Mouse (Mus musculus) limb, embryonic 14.5 days (tissue): ENCODE data around the gene Mis12. TPM values are rescaled to one million over a fixed set of nuclear protein-coding genes. Genes with fewer than 3 reads are reported as not detected.

ENCODE experiments used
- ATAC-seq: fragments of 200-750 bp; cut with Nextera tagmentation; 2 replicates; pipeline ENCODE4 v1.8.0; 2017; ENCODE audit warnings: low read depth, moderate number of reproducible peaks, moderate TSS enrichment; ENCODE audit not compliant: low FRiP score
- DNase-seq: peaks from one replicate; pipeline ENCODE4 v3.0.0-alpha.2; 2015; ENCODE audit warnings: low spot score
- H3K27ac ChIP-seq: fragments of 300-500 bp; sonication (generic); replicated peaks from 2 replicates; pipeline ENCODE4 v1.5.1; 2014; ENCODE audit warnings: low read depth, mild to moderate bottlenecking, low read length, moderate library complexity, mixed read lengths
- H3K27me3 ChIP-seq: fragments of 300-500 bp; sonication (generic); 2 replicates; pipeline ENCODE4 v1.6.1; 2014; ENCODE audit warnings: low read length, mixed read lengths; ENCODE audit not compliant: control insufficient read depth, insufficient read depth
- H3K36me3 ChIP-seq: fragments of 300-500 bp; sonication (generic); 2 replicates; pipeline ENCODE4 v1.6.1; 2014; ENCODE audit warnings: mild to moderate bottlenecking, low read length, moderate library complexity, mixed read lengths; ENCODE audit not compliant: control insufficient read depth, insufficient read depth
- H3K4me1 ChIP-seq: fragments of 300-500 bp; sonication (generic); 2 replicates; pipeline ENCODE4 v1.6.1; 2014; ENCODE audit warnings: antibody characterized with exemption, low read length, mixed read lengths; ENCODE audit not compliant: control insufficient read depth, insufficient read depth
- H3K4me2 ChIP-seq: fragments of 300-500 bp; sonication (generic); replicated peaks from 2 replicates; pipeline ENCODE4 v1.6.1; 2014; ENCODE audit warnings: low read depth, mild to moderate bottlenecking, low read length, moderate library complexity; ENCODE audit not compliant: severe bottlenecking
- H3K4me3 ChIP-seq: fragments of 300-500 bp; sonication (generic); replicated peaks from 2 replicates; pipeline ENCODE4 v1.5.1; 2014; ENCODE audit warnings: low read length
- H3K9ac ChIP-seq: fragments of 300-500 bp; sonication (generic); 2 replicates; pipeline ENCODE4 v1.6.1; 2014; ENCODE audit warnings: mild to moderate bottlenecking, low read depth, low read length, moderate library complexity; ENCODE audit not compliant: severe bottlenecking
- H3K9me3 ChIP-seq: fragments of 300-500 bp; sonication (generic); 2 replicates; pipeline ENCODE4 v1.6.1; 2016; ENCODE audit warnings: low read length; ENCODE audit not compliant: control insufficient read depth
- POLR2A ChIP-seq: fragments of 200-500 bp; IDR thresholded peaks from 2 replicates; pipeline ENCODE4 v1.8.0; 2012; ENCODE audit warnings: inconsistent platforms, mild to moderate bottlenecking, moderate library complexity, borderline replicate concordance; ENCODE audit not compliant: insufficient read depth, insufficient read length; ENCODE audit errors: extremely low read depth
- WGBS: fragments of 180-500 bp; shearing (Covaris S2); extraction: QIAGEN DNeasy Blood & Tissue Kit; methylation state at CpG from one replicate; pipeline ENCODE4 v1.1.7; 2014; 5-methylcytosine and 5-hydroxymethylcytosine counted together
- polyA plus RNA-seq, 2 experiments: library from polyadenylated mRNA; depleted of rRNA in 1 of 2; stranded (reverse) in 1 of 2; unstranded in 1 of 2; fragments of >200 nt; fragmentation: Nextera tagmentation in 1 of 2; extraction: Ambion mirVana in 1 of 2; gene quantifications; 2 replicates each; pipeline versions ENCODE4 v1.2.1 to v1.2.3; 2012 to 2014

Mis12 gene
- polyA plus RNA-seq, 2 experiments = 23.1 to 30.4 TPM

DNA sequence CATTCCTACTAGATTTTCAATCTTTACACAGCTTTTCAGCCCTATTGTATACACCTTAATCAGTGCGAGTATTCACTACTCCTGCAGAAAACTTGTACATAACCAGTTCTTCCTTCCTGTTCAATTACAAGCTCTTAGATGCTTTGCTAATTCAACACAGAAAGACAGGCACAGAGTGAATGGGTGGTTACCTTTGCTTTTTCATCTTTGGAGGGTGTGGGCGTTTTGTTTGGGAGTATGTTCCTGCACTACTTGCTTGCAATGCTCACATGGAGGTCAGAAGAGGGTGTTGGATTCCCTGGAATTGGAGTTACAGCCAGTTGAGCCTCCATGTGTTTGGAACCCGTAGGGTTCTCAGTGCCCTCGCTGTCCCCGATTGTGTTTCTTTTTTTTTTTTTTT lies 14.4 kb upstream of the Mis12 start:
- no peak for ATAC-seq
- 59% methylated on average over 5 of the region's 5 CpGs for WGBS
- Histone ChIP-seq H3K9me3 (no peaks in the 10 kb centered on the region), H3K4me1 (peaks cover 12% of the 10 kb centered on the region), H3K4me3 (peak overlapping the region; percentile 92), H3K36me3 (peaks cover 21% of the 10 kb centered on the region), H3K4me2 (peak overlapping the region; percentile 50), H3K9ac (no peak overlapping the region), H3K27ac (no peak overlapping the region), H3K27me3 (no peaks in the 10 kb centered on the region)
- DNase-seq = no peak
- TF ChIP-seq POLR2A = no peak

DNA sequence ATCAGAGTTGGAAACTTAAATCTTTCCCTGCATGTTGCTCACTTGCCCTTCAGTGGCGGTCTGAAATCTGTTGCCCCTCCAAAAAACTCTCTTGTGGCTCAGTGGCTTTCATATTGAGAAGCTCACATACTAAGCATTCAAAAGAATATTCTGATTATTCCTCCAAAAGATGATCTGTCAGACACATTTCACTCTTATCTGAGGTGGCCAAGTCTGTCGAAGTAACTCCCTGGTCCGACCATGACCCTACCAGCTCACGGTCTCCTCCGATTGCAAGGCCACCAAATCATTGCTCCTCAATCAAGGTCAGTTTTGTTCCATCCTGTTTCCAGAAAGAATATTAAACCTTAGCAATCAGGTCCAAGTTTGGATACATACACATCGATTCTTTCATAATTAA lies 12.4 kb upstream of the Mis12 start:
- Histone ChIP-seq H3K27ac (no peak overlapping the region), H3K36me3 (peaks cover 40% of the 10 kb centered on the region), H3K4me3 (no peak overlapping the region), H3K4me2 (no peak overlapping the region), H3K9me3 (no peaks in the 10 kb centered on the region), H3K9ac (no peak overlapping the region), H3K27me3 (no peaks in the 10 kb centered on the region), H3K4me1 (peaks cover 12% of the 10 kb centered on the region)
- TF ChIP-seq POLR2A = no peak
- ATAC-seq (no peak), DNase-seq (no peak)
- 95% methylated on average over 6 of the region's 6 CpGs for WGBS

DNA sequence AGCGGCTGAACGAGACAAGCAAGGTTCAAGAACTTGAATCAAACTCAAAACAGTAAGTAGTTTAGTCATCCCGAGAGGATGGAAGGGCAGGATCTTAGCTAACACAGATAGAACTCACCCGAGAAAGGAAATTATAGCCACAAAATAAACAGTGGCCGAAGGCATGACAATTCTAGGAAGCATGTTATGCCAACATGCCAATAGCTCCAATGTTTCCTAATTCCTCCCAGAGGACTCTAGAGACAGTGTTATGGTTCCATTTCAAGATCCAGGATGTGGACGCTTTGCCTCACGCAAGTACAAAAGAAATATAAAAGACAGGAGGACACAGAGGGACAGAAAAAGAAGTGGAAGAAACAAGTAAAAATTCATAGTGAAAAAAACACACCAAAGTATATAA lies 11.6 kb upstream of the Mis12 start:
- Histone ChIP-seq H3K27ac (no peak overlapping the region), H3K4me2 (no peak overlapping the region), H3K36me3 (peaks cover 48% of the 10 kb centered on the region), H3K9ac (no peak overlapping the region), H3K27me3 (no peaks in the 10 kb centered on the region), H3K4me3 (no peak overlapping the region), H3K4me1 (peaks cover 10% of the 10 kb centered on the region), H3K9me3 (no peaks in the 10 kb centered on the region)
- ATAC-seq (no peak), DNase-seq (no peak)
- no peak for TF ChIP-seq POLR2A
- 90% methylated on average over 7 of the region's 7 CpGs for WGBS

DNA sequence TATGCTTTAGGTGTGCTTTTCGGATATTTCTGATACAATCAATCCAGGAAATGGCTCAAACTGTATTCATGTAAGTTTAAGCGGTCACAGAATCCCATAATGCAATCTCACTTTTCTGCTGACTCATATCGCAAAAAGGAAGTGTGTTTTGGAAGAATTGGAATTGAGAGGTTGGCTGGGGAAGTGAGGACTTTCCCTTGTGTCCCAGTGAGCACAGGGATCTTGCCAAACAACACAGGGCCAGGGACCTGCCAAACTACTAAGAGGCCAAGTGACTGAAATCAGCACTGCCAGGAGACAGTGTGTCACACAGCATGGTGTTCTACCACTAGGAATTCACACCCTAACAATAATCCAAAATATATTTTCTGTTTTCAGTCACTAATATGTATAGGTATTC lies 11.1 kb upstream of the Mis12 start:
- 91% methylated on average over 3 of the region's 3 CpGs for WGBS
- Histone ChIP-seq H3K27me3 (no peaks in the 10 kb centered on the region), H3K9ac (no peak overlapping the region), H3K9me3 (no peaks in the 10 kb centered on the region), H3K27ac (no peak overlapping the region), H3K36me3 (peaks cover 50% of the 10 kb centered on the region), H3K4me1 (peaks cover 5% of the 10 kb centered on the region), H3K4me2 (no peak overlapping the region), H3K4me3 (no peak overlapping the region)
- DNase-seq (no peak), ATAC-seq (no peak)
- TF ChIP-seq POLR2A = no peak

- H3K36me3 ChIP-seq = peaks cover 51% of the 10 kb centered on the region
- 95% methylated on average over 7 of the region's 7 CpGs for WGBS
Observed at GRCm38 (mm10) chr11:71012743-71013142, 6.7 kb upstream of the Mis12 start.

GRCm38 (mm10) chr11:71017051-71017450 lies 2.4 kb upstream of the Mis12 start:
- H3K36me3 ChIP-seq = peaks cover 24% of the 10 kb centered on the region
- H3K4me2 ChIP-seq = no peak overlapping the region
- no peak overlapping the region for H3K9ac ChIP-seq
- TF ChIP-seq POLR2A = no peak
- H3K27ac ChIP-seq = no peak overlapping the region
- no peaks in the 10 kb centered on the region for H3K27me3 ChIP-seq
- DNase-seq (no peak), ATAC-seq (no peak)
- H3K9me3 ChIP-seq = no peaks in the 10 kb centered on the region
- peaks cover 20% of the 10 kb centered on the region for H3K4me1 ChIP-seq
- 97% methylated on average over 1 of the region's 1 CpGs for WGBS
- no peak overlapping the region for H3K4me3 ChIP-seq

More at GRCm38 (mm10) chr11:71012743-71013142, 6.7 kb upstream of the Mis12 start:
- Histone ChIP-seq H3K9me3 (no peaks in the 10 kb centered on the region), H3K27me3 (no peaks in the 10 kb centered on the region), H3K4me1 (peaks cover 3% of the 10 kb centered on the region), H3K4me3 (no peak overlapping the region), H3K9ac (no peak overlapping the region), H3K27ac (no peak overlapping the region), H3K4me2 (no peak overlapping the region)
- no peak for TF ChIP-seq POLR2A
- no peak for DNase-seq
- no peak for ATAC-seq
